Mouse (Mus musculus): ENCODE measurements around the gene Noto. TPM values are rescaled to one million over a fixed set of nuclear protein-coding genes. Genes with fewer than 3 reads are reported as not detected.

Noto gene
- polyA plus RNA-seq, 1 experiment from 2014 or later: not detected

Other genes with a start within 250 kb of the Noto start
- gene Emx1, start 236.4 kb upstream of the Noto start, polyA plus RNA-seq (2014; fragmentation: Nextera tagmentation; extraction: Ambion mirVana): 0.21 TPM in 1 of 2 replicates, not detected in the other
- 21.3 and 29.7 TPM in 2 replicates for gene Sfxn5, start 90.5 kb upstream of the Noto start, polyA plus RNA-seq (2014; fragmentation: Nextera tagmentation; extraction: Ambion mirVana)
- 15.6 and 20.5 TPM in 2 replicates for gene Rab11fip5, start 49.3 kb upstream of the Noto start, polyA plus RNA-seq (2014; fragmentation: Nextera tagmentation; extraction: Ambion mirVana)
- 58.8 and 67.0 TPM in 2 replicates for gene Smyd5, start 8.1 kb downstream of the Noto start, polyA plus RNA-seq (2014; fragmentation: Nextera tagmentation; extraction: Ambion mirVana)
- 595 and 603 TPM in 2 replicates for gene Cct7, start 27.6 kb downstream of the Noto start, polyA plus RNA-seq (2014; fragmentation: Nextera tagmentation; extraction: Ambion mirVana)
- gene Pradc1, start 28.1 kb downstream of the Noto start, polyA plus RNA-seq (2014; fragmentation: Nextera tagmentation; extraction: Ambion mirVana): 21.4 and 23.0 TPM in 2 replicates
- 9.9 and 10.0 TPM in 2 replicates for gene Fbxo41, start 79.1 kb downstream of the Noto start, polyA plus RNA-seq (2014; fragmentation: Nextera tagmentation; extraction: Ambion mirVana)
- not detected in 2 replicates for gene Egr4, start 89.7 kb downstream of the Noto start, polyA plus RNA-seq (2014; fragmentation: Nextera tagmentation; extraction: Ambion mirVana)
- 6.5 and 6.6 TPM in 2 replicates for gene Alms1, start 163.6 kb downstream of the Noto start, polyA plus RNA-seq (2014; fragmentation: Nextera tagmentation; extraction: Ambion mirVana)